16 mouse cellular contexts compared by ENCODE assay signal in genomic region chr5:96936239-96936638, GRCm38 (mm10).
"Had no signal": no experiment of that assay in that cellular context is flagged by ENCODE, and none has a peak within 500 bp of the region (broad histone marks: within the 10 kb centered on the region; RNA-seq: fewer than 3 reads in every experiment).

No protein-coding gene starts in this region.

- DNase-seq: kidney, adult 18-20 months; kidney, postnatal 10 days; kidney, postnatal 4 days; lung, embryonic 14.5 days; lung, postnatal 10 days; right cerebral cortex, postnatal 14 days; thymus, adult 2 months; thymus, postnatal 25 days had no signal

- ATAC-seq: intestine, embryonic 15.5 days; midbrain, embryonic 13.5 days had no signal

- H3K27ac ChIP-seq: intestine, embryonic 15.5 days; layer of hippocampus, adult 2 months; left cerebral cortex, adult 2 months; limb, embryonic 10.5 days; macrophage; midbrain, embryonic 13.5 days; neural tube, embryonic 12.5 days had no signal

- H3K27me3 ChIP-seq: intestine, embryonic 15.5 days; midbrain, embryonic 13.5 days; neural tube, embryonic 12.5 days had no signal

- H3K36me3 ChIP-seq: intestine, embryonic 15.5 days; limb, embryonic 10.5 days; midbrain, embryonic 13.5 days; neural tube, embryonic 12.5 days had no signal

- H3K4me3 ChIP-seq: intestine, embryonic 15.5 days; layer of hippocampus, adult 2 months; left cerebral cortex, adult 2 months; limb, embryonic 10.5 days; midbrain, embryonic 13.5 days; myocyte; neural tube, embryonic 12.5 days had no signal
